Mouse (Mus musculus) embryo, embryonic 10 days (tissue): ENCODE measurements around the gene Olfr199.
"Not testable (repeated sequence)": the region's sequence is repeated elsewhere in the genome, so short reads cannot be mapped to it uniquely, and the experiment has no call there.

ENCODE experiments used
- DNase-seq: peaks from one replicate; pipeline ENCODE4 v3.0.0-alpha.2; 2015; ENCODE audit warnings: low spot score

The Olfr199 gene

GRCm38 (mm10) chr16:59219667-59220066 is at the start of gene Olfr199:
Gene Olfr199, minus strand, starts transcription at chr16:59219767.
- not testable (repeated sequence) for DNase-seq

GRCm38 (mm10) chr16:59269097-59269496 is 49.5 kb upstream of the Olfr199 start:
- DNase-seq: not testable (repeated sequence)

GRCm38 (mm10) chr16:59249684-59250083 is 30.1 kb upstream of the Olfr199 start:
- no peak for DNase-seq

- not testable (repeated sequence) for DNase-seq
These were observed 1.7 kb downstream of the Olfr199 start for GRCm38 (mm10) chr16:59217861-59218260.

GRCm38 (mm10) chr16:59203433-59203832 is 16.1 kb downstream of the Olfr199 start, which contains the start of gene Olfr198:
Gene Olfr198, minus strand, starts transcription at chr16:59203533.
- DNase-seq: not testable (repeated sequence)

GRCm38 (mm10) chr16:59170354-59170753 is 49.2 kb downstream of the Olfr199 start, which contains the start of gene Olfr196:
Gene Olfr196, minus strand, starts transcription at chr16:59170454.
- no peak for DNase-seq
